Mouse (Mus musculus) left cerebral cortex, adult 9 months (tissue): ENCODE measurements around the gene Os9.
"Not testable (repeated sequence)": the region's sequence is repeated elsewhere in the genome, so short reads cannot be mapped to it uniquely, and the experiment has no call there.

Source experiments
- DNase-seq, 2 experiments: peaks; one replicate each; pipeline ENCODE4 v3.0.0; 2022; ENCODE audit warnings: low spot score in 2 of 2

Gene Os9

GRCm38 (mm10) chr10:127080901-127081780 is 39.8 kb downstream of the Os9 start:
- DNase-seq: peak in 1 of 2 experiments; percentile 66

GRCm38 (mm10) chr10:127079665-127080391 is 41.1 kb downstream of the Os9 start:
- no peak for DNase-seq

- DNase-seq: peak in 1 of 2 experiments; percentile 75
Observed at GRCm38 (mm10) chr10:127078677-127079575, 42.0 kb downstream of the Os9 start.

- peak; percentile 73 to 84 for DNase-seq
Observed at GRCm38 (mm10) chr10:127078001-127078676, 42.8 kb downstream of the Os9 start.

- no peak for DNase-seq
Observed at GRCm38 (mm10) chr10:127077515-127077914, 43.4 kb downstream of the Os9 start.

- no peak for DNase-seq
Observed at GRCm38 (mm10) chr10:127076082-127076481, 44.8 kb downstream of the Os9 start.

GRCm38 (mm10) chr10:127075651-127076050 is 45.3 kb downstream of the Os9 start:
- no peak for DNase-seq

GRCm38 (mm10) chr10:127075080-127075479 is 45.9 kb downstream of the Os9 start, which contains the start of gene Agap2:
Agap2 (plus strand) TSS chr10:127075284.
- DNase-seq: no peak

- DNase-seq: no peak
Observed at GRCm38 (mm10) chr10:127073981-127074380, 47.0 kb downstream of the Os9 start.

GRCm38 (mm10) chr10:127072969-127073368 is 48.0 kb downstream of the Os9 start:
- not testable (repeated sequence) for DNase-seq

GRCm38 (mm10) chr10:127072270-127072669 is 48.7 kb downstream of the Os9 start:
- not testable (repeated sequence) for DNase-seq

- no peak for DNase-seq
Observed at GRCm38 (mm10) chr10:127071203-127071602, 49.7 kb downstream of the Os9 start.

- peak; percentile 91 to 96 for DNase-seq
Observed at GRCm38 (mm10) chr10:127070190-127071121, 50.5 kb downstream of the Os9 start, which contains the start of gene Tspan31. Tspan31 (minus strand) TSS chr10:127070264.

- no peak for DNase-seq
Observed at GRCm38 (mm10) chr10:127069281-127070189, 51.4 kb downstream of the Os9 start.

- DNase-seq: no peak
Observed at GRCm38 (mm10) chr10:127068360-127069038, 52.4 kb downstream of the Os9 start.

- DNase-seq: no peak
Observed at GRCm38 (mm10) chr10:127066519-127067018, 54.4 kb downstream of the Os9 start.

GRCm38 (mm10) chr10:127065981-127066380 is 55.0 kb downstream of the Os9 start:
- no peak for DNase-seq
